Mouse (Mus musculus) lung, postnatal 0 days (tissue): ENCODE results near the gene Slc6a3. TPM values are rescaled to one million over a fixed set of nuclear protein-coding genes. Genes with fewer than 3 reads are reported as not detected.
A peak's percentile ranks its signal among the peaks of the same experiment; 100 is the strongest.

ENCODE experiments used
- ATAC-seq: fragments of 200-750 bp; cut with Nextera tagmentation; 2 replicates; pipeline ENCODE4 v1.8.0; 2017; ENCODE audit warnings: moderate library complexity
- DNase-seq: peaks from one replicate; pipeline ENCODE4 v3.0.0-alpha.2; 2016; ENCODE audit warnings: low spot score
- H3K27ac ChIP-seq: fragments of 300-500 bp; sonication (generic); 2 replicates; pipeline ENCODE4 v1.5.1; 2014; ENCODE audit warnings: antibody characterized with exemption, mild to moderate bottlenecking, low read length, mixed read lengths
- H3K27me3 ChIP-seq: fragments of 300-500 bp; sonication (generic); replicated peaks from 2 replicates; pipeline ENCODE4 v1.6.1; 2014; ENCODE audit warnings: low read length, mixed read lengths; ENCODE audit not compliant: insufficient read depth
- H3K36me3 ChIP-seq: fragments of 300-500 bp; sonication (generic); 2 replicates; pipeline ENCODE4 v1.6.1; 2014; ENCODE audit warnings: low read length, mixed read lengths; ENCODE audit not compliant: insufficient read depth
- H3K4me1 ChIP-seq: fragments of 300-500 bp; sonication (generic); 2 replicates; pipeline ENCODE4 v1.6.1; 2014; ENCODE audit warnings: antibody characterized with exemption, low read depth, low read length, mixed read lengths; ENCODE audit not compliant: insufficient read depth
- H3K4me2 ChIP-seq: fragments of 300-500 bp; sonication (generic); replicated peaks from 2 replicates; pipeline ENCODE4 v1.6.1; 2014; ENCODE audit warnings: low read depth, mild to moderate bottlenecking, low read length, moderate library complexity, mixed read lengths
- H3K4me3 ChIP-seq: fragments of 300-500 bp; sonication (generic); 2 replicates; pipeline ENCODE4 v1.5.1; 2014; ENCODE audit warnings: low read depth, low read length
- H3K9ac ChIP-seq: fragments of 300-500 bp; sonication (generic); replicated peaks from 2 replicates; pipeline ENCODE4 v1.6.1; 2014; ENCODE audit warnings: low read depth, mild to moderate bottlenecking
- H3K9me3 ChIP-seq: fragments of 300-500 bp; sonication (generic); 2 replicates; pipeline ENCODE4 v1.6.1; 2016; ENCODE audit warnings: low read length, mixed read lengths
- CTCF ChIP-seq: IDR thresholded peaks from 2 replicates; pipeline ENCODE4 v1.5.1; 2016; ENCODE audit warnings: antibody characterized with exemption, mild to moderate bottlenecking
- EP300 ChIP-seq: IDR thresholded peaks from 2 replicates; pipeline ENCODE4 v1.6.1; 2016; ENCODE audit warnings: antibody characterized with exemption, mild to moderate bottlenecking, control low read depth
- WGBS: fragments of 180-500 bp; shearing (Covaris S2); extraction: QIAGEN DNeasy Blood & Tissue Kit; methylation state at CpG from one replicate; pipeline ENCODE4 v1.1.7; 2014; 5-methylcytosine and 5-hydroxymethylcytosine counted together
- polyA plus RNA-seq: library from polyadenylated mRNA; unstranded; fragments of >200 nt; fragmentation: Nextera tagmentation; extraction: Ambion mirVana; gene quantifications from 2 replicates; pipeline ENCODE4 v1.2.1, GENCODE M21; 2015

Gene Slc6a3
- 0.05 and 0.08 TPM in 2 replicates for polyA plus RNA-seq

- WGBS, result 0% methylated on average over 24 of the region's 26 CpGs
- Histone ChIP-seq H3K4me1 (no peaks in the 10 kb centered on the region; the same call in 1 of the 2 replicates), H3K4me2 (peak within 1 kb of the TSS; percentile 71), H3K27ac (no peak within 1 kb of the TSS), H3K9me3 (no peaks in the 10 kb centered on the region), H3K36me3 (no peaks in the 10 kb centered on the region), H3K9ac (0 out of 2 replicates have a peak within 1 kb of the TSS, but pooled peaks have one; percentile 13), H3K4me3 (peak within 1 kb of the TSS; percentile 37), H3K27me3 (peaks cover 5% of the 10 kb centered on the region)
- ATAC-seq (peak; percentile 91), DNase-seq (peak; percentile 55)
- no peak for TF ChIP-seq EP300
- no peak for TF ChIP-seq CTCF
Observed at GRCm38 (mm10) chr13:73536403-73536821, at the start of gene Slc6a3. Gene Slc6a3, plus strand, starts transcription at chr13:73536747.

- no peak overlapping the region for H3K4me2 ChIP-seq
- no peak overlapping the region for H3K4me3 ChIP-seq
- TF ChIP-seq CTCF, result no peak
- no peak for TF ChIP-seq EP300
- no peaks in the 10 kb centered on the region for H3K27me3 ChIP-seq
- 26% methylated on average over 3 of the region's 3 CpGs for WGBS
- peaks cover 27% of the 10 kb centered on the region for H3K36me3 ChIP-seq
- H3K4me1 ChIP-seq, result peaks cover 6% of the 10 kb centered on the region; the same call in 1 of the 2 replicates
- no peaks in the 10 kb centered on the region for H3K9me3 ChIP-seq
- no peak for ATAC-seq
- DNase-seq, result no peak
- no peak overlapping the region for H3K9ac ChIP-seq
- H3K27ac ChIP-seq, result no peak overlapping the region
Observed at GRCm38 (mm10) chr13:73488105-73488504, 48.4 kb upstream of the Slc6a3 start.

GRCm38 (mm10) chr13:73488707-73489106, 47.8 kb upstream of the Slc6a3 start:
- peaks cover 27% of the 10 kb centered on the region for H3K36me3 ChIP-seq
- TF ChIP-seq EP300 (no peak), CTCF (no peak)
- ATAC-seq (no peak), DNase-seq (no peak)
- no peak overlapping the region for H3K4me3 ChIP-seq
- H3K27ac ChIP-seq, result no peak overlapping the region
- no peaks in the 10 kb centered on the region for H3K27me3 ChIP-seq
- H3K9me3 ChIP-seq, result no peaks in the 10 kb centered on the region
- peaks cover 6% of the 10 kb centered on the region; the same call in 1 of the 2 replicates for H3K4me1 ChIP-seq
- H3K9ac ChIP-seq, result no peak overlapping the region
- no peak overlapping the region for H3K4me2 ChIP-seq
- WGBS, result 63% methylated on average over 9 of the region's 9 CpGs

GRCm38 (mm10) chr13:73489986-73490385, 46.6 kb upstream of the Slc6a3 start:
- TF ChIP-seq EP300, result no peak
- no peak for TF ChIP-seq CTCF
- Histone ChIP-seq H3K9ac (no peak overlapping the region), H3K27ac (no peak overlapping the region), H3K4me1 (0 out of 2 replicates have a peak, but pooled peaks cover 3% of the 10 kb centered on the region), H3K36me3 (peaks cover 37% of the 10 kb centered on the region), H3K4me3 (no peak overlapping the region), H3K9me3 (no peaks in the 10 kb centered on the region), H3K27me3 (no peaks in the 10 kb centered on the region), H3K4me2 (no peak overlapping the region)
- WGBS, result 78% methylated on average over 3 of the region's 3 CpGs
- peak; percentile 32; the same call in 1 of the 2 replicates for ATAC-seq
- DNase-seq, result no peak

GRCm38 (mm10) chr13:73490564-73491170, 45.9 kb upstream of the Slc6a3 start:
- 0 out of 2 replicates have a peak, but pooled peaks cover 3% of the 10 kb centered on the region for H3K4me1 ChIP-seq
- H3K27me3 ChIP-seq, result no peaks in the 10 kb centered on the region
- no peak for DNase-seq
- peaks cover 44% of the 10 kb centered on the region for H3K36me3 ChIP-seq
- 62% methylated on average over 8 of the region's 8 CpGs for WGBS
- no peak overlapping the region for H3K4me3 ChIP-seq
- no peak for ATAC-seq
- no peak for TF ChIP-seq CTCF
- no peak for TF ChIP-seq EP300
- no peak overlapping the region for H3K4me2 ChIP-seq
- H3K9me3 ChIP-seq, result no peaks in the 10 kb centered on the region
- no peak overlapping the region for H3K27ac ChIP-seq
- no peak overlapping the region for H3K9ac ChIP-seq

- Histone ChIP-seq H3K9me3 (no peaks in the 10 kb centered on the region), H3K27ac (no peak overlapping the region), H3K27me3 (no peaks in the 10 kb centered on the region), H3K4me1 (0 out of 2 replicates have a peak, but pooled peaks cover 3% of the 10 kb centered on the region), H3K4me3 (no peak overlapping the region), H3K36me3 (peaks cover 48% of the 10 kb centered on the region), H3K4me2 (no peak overlapping the region), H3K9ac (no peak overlapping the region)
- no peak for ATAC-seq
- TF ChIP-seq CTCF (no peak), EP300 (no peak)
- DNase-seq, result no peak
- 86% methylated on average over 4 of the region's 4 CpGs for WGBS
Observed at GRCm38 (mm10) chr13:73493183-73493582, 43.4 kb upstream of the Slc6a3 start.
